ENCODE assay signal across 18 mouse cellular contexts in the genomic region with DNA sequence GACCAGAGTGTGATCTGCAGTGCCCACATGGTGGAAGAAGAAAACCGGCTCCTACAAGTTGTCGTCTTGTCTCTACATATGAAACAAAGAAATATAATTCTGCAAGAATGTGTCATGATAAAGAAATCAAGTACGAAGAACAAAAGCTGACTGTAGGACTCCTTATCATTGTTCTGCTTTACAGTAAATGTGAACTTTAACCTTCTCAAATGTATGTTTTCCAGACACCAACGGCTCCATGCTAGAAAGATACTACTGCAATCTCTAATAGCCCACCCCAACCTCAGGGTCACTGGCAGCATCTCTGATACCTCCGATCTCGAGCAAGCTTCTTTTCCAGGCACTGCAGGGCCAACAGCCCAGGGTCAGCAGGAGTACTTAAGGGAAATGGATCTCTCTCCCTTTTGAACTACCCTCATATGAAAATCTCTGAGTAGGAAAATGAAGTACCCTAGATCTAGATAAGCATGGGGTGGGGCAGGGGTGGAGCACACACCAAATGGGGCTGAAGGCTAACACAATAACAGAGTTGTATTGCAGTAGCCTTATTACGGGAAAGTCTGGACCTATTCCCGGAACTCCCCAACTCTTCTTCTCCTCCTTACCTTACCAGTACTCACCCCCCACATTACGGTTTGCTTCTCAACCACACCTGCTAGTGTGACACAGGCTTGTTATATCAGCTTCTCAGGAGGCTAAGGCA.
"Had no signal": no experiment of that assay in that cellular context is flagged by ENCODE, and none has a peak within 500 bp of the region (broad histone marks: within the 10 kb centered on the region; RNA-seq: fewer than 3 reads in every experiment).

No protein-coding gene starts in this region.

- H3K27ac ChIP-seq: kidney, embryonic 15.5 days; left cerebral cortex, adult 2 months; liver, embryonic 13.5 days; macrophage; neural tube, embryonic 12.5 days; neural tube, embryonic 15.5 days had no signal

- H3K4me2 ChIP-seq: kidney, embryonic 15.5 days; liver, embryonic 13.5 days; lung, embryonic 14.5 days; midbrain, embryonic 11.5 days; neural tube, embryonic 12.5 days; neural tube, embryonic 15.5 days had no signal

- H3K4me3 ChIP-seq: kidney, embryonic 15.5 days; left cerebral cortex, adult 2 months; liver, embryonic 13.5 days; megakaryocyte, embryonic 14.5 days; neural tube, embryonic 12.5 days; neural tube, embryonic 15.5 days had no signal

- H3K36me3 ChIP-seq: kidney, embryonic 15.5 days; liver, embryonic 13.5 days; neural tube, embryonic 12.5 days; neural tube, embryonic 15.5 days had no signal

- DNase-seq: kidney, adult 11 months; kidney, adult 8-10 months; kidney, postnatal 10 days; kidney, postnatal 36 days; layer of hippocampus, postnatal 36 days; liver, embryonic 13.5 days; lung, embryonic 14.5 days; midbrain, embryonic 14.5 days; right cerebral cortex, adult 18-20 months; right cerebral cortex, postnatal 14 days; thymus, postnatal 25 days had no signal

- H3K27me3 ChIP-seq: kidney, embryonic 15.5 days; liver, embryonic 13.5 days; megakaryocyte, embryonic 14.5 days; neural tube, embryonic 12.5 days; neural tube, embryonic 15.5 days had no signal

- H3K4me1 ChIP-seq: kidney, embryonic 15.5 days; liver, embryonic 13.5 days; neural tube, embryonic 12.5 days; neural tube, embryonic 15.5 days had no signal

- H3K9ac ChIP-seq: kidney, embryonic 15.5 days; liver, embryonic 13.5 days; lung, embryonic 14.5 days; neural tube, embryonic 12.5 days; neural tube, embryonic 15.5 days had no signal

- H3K9me3 ChIP-seq: kidney, embryonic 15.5 days; liver, embryonic 13.5 days; megakaryocyte, embryonic 14.5 days; neural tube, embryonic 12.5 days; neural tube, embryonic 15.5 days had no signal
